Comparison of ENCODE assay signal across 7 mouse cellular contexts in the genomic region with DNA sequence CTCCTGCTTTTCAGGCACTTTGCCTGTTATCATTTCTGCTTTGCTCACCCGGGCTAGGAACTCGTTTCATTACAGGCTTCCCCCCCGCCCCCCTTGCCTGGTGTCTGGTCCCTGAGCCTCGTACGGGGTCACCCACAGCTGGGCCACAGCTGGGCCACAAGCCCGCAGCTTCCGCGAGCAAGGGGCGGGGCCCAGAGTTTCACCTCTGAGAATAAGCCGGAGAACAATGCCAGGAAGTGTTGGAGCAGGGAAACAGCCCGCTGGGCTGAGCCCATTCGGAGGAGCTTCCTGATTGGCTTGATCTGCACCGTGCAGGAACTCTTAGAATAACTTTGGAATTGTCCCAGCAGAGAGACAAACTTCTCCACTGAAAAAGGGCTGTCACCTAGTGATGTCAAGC. TPM values are rescaled to one million over a fixed set of nuclear protein-coding genes. Genes with fewer than 3 reads are reported as not detected.
DNase-seq lines count a peak whose midpoint lies in the region; ATAC-seq lines count a peak whose summit lies in the region.

No protein-coding gene starts in this region.

- H3K4me1 ChIP-seq in forebrain, embryonic 11.5 days (replicated peaks; ENCODE audit: control insufficient read depth, insufficient read depth, low read length), result peaks cover 3% of the 10 kb centered on the region; the same call in 1 of the 2 replicates
- H3K4me1 ChIP-seq in megakaryocyte, embryonic 14.5 days, result peaks cover 35% of the 10 kb centered on the region
- H3K4me1 ChIP-seq in stomach, embryonic 14.5 days (ENCODE audit: control insufficient read depth, insufficient read depth, low read length), result peaks cover 14% of the 10 kb centered on the region; the same call in 1 of the 2 replicates

- peak; percentile 65 for ATAC-seq in forebrain, embryonic 11.5 days (replicated peaks; ENCODE audit: low FRiP score)
- ATAC-seq in stomach, embryonic 14.5 days (ENCODE audit: insufficient number of reproducible peaks, insufficient read depth, low FRiP score, low read depth), result peak; percentile 60

- no peaks in the 10 kb centered on the region for H3K9me3 ChIP-seq in forebrain, embryonic 11.5 days (ENCODE audit: control insufficient read depth, low read length)
- H3K9me3 ChIP-seq in megakaryocyte, embryonic 14.5 days, result no peaks in the 10 kb centered on the region
- H3K9me3 ChIP-seq in stomach, embryonic 14.5 days (ENCODE audit: control insufficient read depth, low read depth, low read length), result no peaks in the 10 kb centered on the region

- H3K4me2 ChIP-seq in forebrain, embryonic 11.5 days (ENCODE audit: low read depth, low read length, severe bottlenecking), result no peak overlapping the region; the same call in 1 of the 2 replicates
- peak overlapping the region; percentile 39 for H3K4me2 ChIP-seq in stomach, embryonic 14.5 days (replicated peaks; ENCODE audit: low read depth, low read length)

- peak; percentile 79 for DNase-seq in adrenal gland, postnatal 10 days
- peak; percentile 60 for DNase-seq in forebrain, embryonic 11.5 days (ENCODE audit: low spot score)
- peak; percentile 86 to 88 for DNase-seq in heart, postnatal 14 days
- peak; percentile 91 to 93 for DNase-seq in kidney, postnatal 36 days
- DNase-seq in frontal cortex, postnatal 25 days (ENCODE audit: low spot score in 2 of 2), result no peak

- 0 out of 2 replicates have a peak overlapping the region, but pooled peaks have one; percentile 1 for H3K9ac ChIP-seq in forebrain, embryonic 11.5 days (ENCODE audit: low read length)
- H3K9ac ChIP-seq in stomach, embryonic 14.5 days (replicated peaks; ENCODE audit: low read depth, low read length), result no peak overlapping the region

- intact Hi-C loops in heart, postnatal 14 days (cut with DNase I), result loop anchor here (2.0 kb wide), 1 partner anchor 171 kb away; no protein-coding TSS in a partner anchor

- WGBS in forebrain, embryonic 11.5 days, result 3% methylated on average over 13 of the region's 13 CpGs
- whole genome bisulfite sequencing in stomach, embryonic 14.5 days, result 3% methylated on average over 13 of the region's 13 CpGs

- no peak overlapping the region for H3K4me3 ChIP-seq in forebrain, embryonic 11.5 days (ENCODE audit: low read depth, low read length)
- peak overlapping the region; percentile 4 for H3K4me3 ChIP-seq in megakaryocyte, embryonic 14.5 days (replicated peaks)
- H3K4me3 ChIP-seq in stomach, embryonic 14.5 days (ENCODE audit: low read depth, low read length), result no peak overlapping the region; the same call in 1 of the 2 replicates

- H3K27ac ChIP-seq in forebrain, embryonic 11.5 days (ENCODE audit: low read depth, low read length), result no peak overlapping the region
- peak overlapping the region; percentile 35; the same call in 1 of the 2 replicates for H3K27ac ChIP-seq in stomach, embryonic 14.5 days (ENCODE audit: low read length)

- no peaks in the 10 kb centered on the region for H3K36me3 ChIP-seq in forebrain, embryonic 11.5 days (ENCODE audit: control insufficient read depth, insufficient read depth, low read length)
- H3K36me3 ChIP-seq in megakaryocyte, embryonic 14.5 days (replicated peaks; ENCODE audit: low read length), result no peaks in the 10 kb centered on the region
- no peaks in the 10 kb centered on the region for H3K36me3 ChIP-seq in stomach, embryonic 14.5 days (ENCODE audit: control insufficient read depth, insufficient read depth, low read length)

- H3K27me3 ChIP-seq in forebrain, embryonic 11.5 days (ENCODE audit: control insufficient read depth, insufficient read depth, low read length), result no peaks in the 10 kb centered on the region
- H3K27me3 ChIP-seq in megakaryocyte, embryonic 14.5 days (replicated peaks), result peaks cover 8% of the 10 kb centered on the region
- no peaks in the 10 kb centered on the region for H3K27me3 ChIP-seq in stomach, embryonic 14.5 days (ENCODE audit: control insufficient read depth, insufficient read depth, low read length)

RNA-seq across cellular contexts. Expression of a gene that starts 42.1 kb away (rescaled TPM):
- total RNA-seq in adrenal gland, postnatal 10 days (2021), result 10 to 100 TPM; 87.7 to 92.0 TPM
- 15.5 and 16.9 TPM in 2 replicates for polyA plus RNA-seq in forebrain, embryonic 11.5 days (2014; fragmentation: Nextera tagmentation; extraction: Ambion mirVana)
- 100 to 1,000 TPM; 110 to 116 TPM for total RNA-seq in heart, postnatal 14 days (2021)
- polyA plus RNA-seq in megakaryocyte, embryonic 14.5 days (2012; ENCODE audit: insufficient read depth, low replicate concordance), result 0.87 TPM in 1 of 2 replicates, not detected in the other
- polyA plus RNA-seq in stomach, embryonic 14.5 days (2014; fragmentation: Nextera tagmentation; extraction: Ambion mirVana), result 28.7 and 31.3 TPM in 2 replicates

Comparison
In these comparisons a context has a peak if more than half of its experiments do, and no peak if none do; other contexts are left out.
1. DNase-seq: peak in adrenal gland, postnatal 10 days (single experiment), forebrain, embryonic 11.5 days (single experiment), heart, postnatal 14 days (2 of 2) and kidney, postnatal 36 days (2 of 2); none in frontal cortex, postnatal 25 days (0 of 2).